Mouse (Mus musculus) natural killer cell, adult 2 months (primary cell): ENCODE results near the gene Knl1.

ENCODE experiments used
- DNase-seq, 2 experiments: peaks; one replicate each; pipeline ENCODE4 v3.0.0; 2022; ENCODE audit warnings: low spot score in 2 of 2

Gene Knl1

GRCm38 (mm10) chr2:119035397-119035745, 11.5 kb upstream of the Knl1 start:
- no peak for DNase-seq

- DNase-seq: peak in 1 of 2 experiments; percentile 42
These were observed 6.0 kb upstream of the Knl1 start for GRCm38 (mm10) chr2:119040882-119041281.

- no peak for DNase-seq
These were observed 1.8 kb upstream of the Knl1 start for GRCm38 (mm10) chr2:119045163-119045562.

- no peak for DNase-seq
These were observed 930 bp downstream of the Knl1 start for GRCm38 (mm10) chr2:119047849-119048248.

- DNase-seq: no peak
These were observed 3.3 kb downstream of the Knl1 start for GRCm38 (mm10) chr2:119050132-119050650.

GRCm38 (mm10) chr2:119060139-119060538, 13.2 kb downstream of the Knl1 start:
- DNase-seq: no peak

GRCm38 (mm10) chr2:119072397-119072796, 25.5 kb downstream of the Knl1 start:
- no peak for DNase-seq

GRCm38 (mm10) chr2:119086156-119086555, 39.2 kb downstream of the Knl1 start:
- no peak for DNase-seq

- DNase-seq: no peak
These were observed 54.6 kb downstream of the Knl1 start for GRCm38 (mm10) chr2:119101552-119101951.

GRCm38 (mm10) chr2:119106583-119106982, 59.7 kb downstream of the Knl1 start:
- DNase-seq: no peak

GRCm38 (mm10) chr2:119108554-119108953, 61.6 kb downstream of the Knl1 start:
- DNase-seq: no peak

GRCm38 (mm10) chr2:119111060-119111459, 64.1 kb downstream of the Knl1 start:
- no peak for DNase-seq

GRCm38 (mm10) chr2:119112438-119113112, 65.7 kb downstream of the Knl1 start, which contains the start of gene Rad51:
Rad51 (plus strand) TSS chr2:119112793.
- peak; percentile 83 to 85 for DNase-seq

- DNase-seq: peak in 1 of 2 experiments; percentile 8
These were observed 66.4 kb downstream of the Knl1 start for GRCm38 (mm10) chr2:119113121-119113925.

GRCm38 (mm10) chr2:119136346-119136898, 89.5 kb downstream of the Knl1 start:
- no peak for DNase-seq

- no peak for DNase-seq
These were observed 98.3 kb downstream of the Knl1 start for GRCm38 (mm10) chr2:119145199-119145598.

- DNase-seq: no peak
These were observed 99.5 kb downstream of the Knl1 start for GRCm38 (mm10) chr2:119146435-119146834.

- DNase-seq: no peak
These were observed 100.3 kb downstream of the Knl1 start for GRCm38 (mm10) chr2:119147160-119147678.

GRCm38 (mm10) chr2:119147775-119148174, 100.9 kb downstream of the Knl1 start:
- DNase-seq: no peak

GRCm38 (mm10) chr2:119152255-119152654, 105.3 kb downstream of the Knl1 start:
- no peak for DNase-seq

GRCm38 (mm10) chr2:119154683-119155082, 107.8 kb downstream of the Knl1 start:
- no peak for DNase-seq
